Mouse (Mus musculus) liver, postnatal 0 days (tissue): Measurements from ENCODE around the gene Hectd3.

ENCODE experiments used
- CTCF ChIP-seq: sonication (generic); IDR thresholded peaks from 2 replicates; pipeline ENCODE4 v1.5.1; 2016; ENCODE audit warnings: antibody characterized with exemption, low read depth
- EP300 ChIP-seq: IDR thresholded peaks from 2 replicates; pipeline ENCODE4 v1.6.1; 2016; ENCODE audit warnings: antibody characterized with exemption, low read depth, mild to moderate bottlenecking

- TF ChIP-seq CTCF (no peak), EP300 (no peak)
These were observed 45.7 kb downstream of the Hectd3 start for GRCm38 (mm10) chr4:117040791-117041190.
